Mouse (Mus musculus) common myeloid progenitor, adult 5-6 weeks (primary cell): ENCODE data around the gene Kcnk7. TPM values are rescaled to one million over a fixed set of nuclear protein-coding genes. Genes with fewer than 3 reads are reported as not detected.

Source experiments
- ATAC-seq: replicated peaks from 2 replicates; pipeline ENCODE4 v1.8.0; 2016; ENCODE audit warnings: low read depth, mild to moderate bottlenecking, moderate TSS enrichment, inconsistent platforms; ENCODE audit not compliant: poor library complexity, severe bottlenecking
- total RNA-seq: library from RNA; stranded (forward); fragments of 200-1000, 187-1606 nt; gene quantifications from 2 replicates; pipeline ENCODE4 v1.2.3, GENCODE M21; 2017

Gene Kcnk7
- total RNA-seq, 1 experiment from 2014 or later: not detected

- ATAC-seq: no peak
Measured at GRCm38 (mm10) chr19:5745756-5746710, 41.9 kb downstream of the Kcnk7 start.

GRCm38 (mm10) chr19:5746907-5747363, 42.8 kb downstream of the Kcnk7 start:
- no peak for ATAC-seq

DNA sequence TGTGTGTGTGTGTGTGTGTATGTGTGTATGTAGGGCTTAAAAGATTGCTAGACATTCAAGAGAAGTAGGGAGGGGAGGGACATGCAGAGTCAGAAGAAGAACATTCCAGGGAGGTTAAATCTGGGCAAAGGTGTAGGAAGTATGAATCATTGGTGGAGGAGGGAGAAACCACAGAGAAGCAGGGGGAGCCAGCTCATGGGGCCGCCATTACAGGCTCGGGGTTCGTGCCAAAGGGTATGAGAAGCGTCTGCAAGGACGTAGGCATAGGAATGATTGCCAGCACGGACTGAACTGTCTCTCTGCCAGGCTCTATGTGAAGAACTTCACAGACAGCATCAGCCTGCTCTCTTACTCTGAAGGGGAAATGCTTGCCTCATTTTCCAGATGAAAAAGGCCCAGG, 45.3 kb downstream of the Kcnk7 start:
- ATAC-seq: no peak

DNA sequence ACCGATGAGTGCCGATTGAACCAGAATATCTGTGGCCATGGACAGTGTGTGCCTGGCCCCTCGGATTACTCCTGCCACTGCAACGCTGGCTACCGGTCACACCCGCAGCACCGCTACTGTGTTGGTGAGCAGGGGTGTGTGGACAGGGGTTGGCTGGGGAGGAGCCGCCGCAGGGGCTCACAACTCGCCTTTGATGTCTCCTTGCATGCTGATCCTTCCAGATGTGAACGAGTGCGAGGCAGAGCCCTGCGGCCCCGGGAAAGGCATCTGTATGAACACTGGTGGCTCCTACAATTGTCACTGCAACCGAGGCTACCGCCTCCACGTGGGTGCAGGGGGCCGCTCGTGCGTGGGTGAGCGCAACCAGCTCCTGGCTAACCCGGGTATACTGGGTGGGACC, 46.8 kb downstream of the Kcnk7 start:
- ATAC-seq: no peak

DNA sequence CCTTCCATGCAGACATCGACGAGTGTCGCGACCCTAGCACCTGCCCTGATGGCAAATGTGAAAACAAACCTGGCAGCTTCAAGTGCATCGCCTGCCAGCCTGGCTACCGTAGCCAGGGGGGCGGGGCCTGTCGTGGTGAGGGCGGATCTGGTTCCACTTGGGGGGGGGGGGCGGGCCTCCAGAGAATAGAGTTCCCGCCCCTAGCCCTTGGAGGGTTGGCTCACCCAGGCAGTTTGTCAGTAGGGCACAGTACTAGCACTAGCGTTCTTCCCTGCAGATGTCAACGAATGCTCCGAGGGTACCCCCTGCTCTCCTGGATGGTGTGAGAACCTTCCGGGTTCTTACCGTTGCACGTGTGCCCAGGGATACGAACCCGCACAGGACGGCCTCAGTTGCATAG, 47.6 kb downstream of the Kcnk7 start:
- no peak for ATAC-seq

DNA sequence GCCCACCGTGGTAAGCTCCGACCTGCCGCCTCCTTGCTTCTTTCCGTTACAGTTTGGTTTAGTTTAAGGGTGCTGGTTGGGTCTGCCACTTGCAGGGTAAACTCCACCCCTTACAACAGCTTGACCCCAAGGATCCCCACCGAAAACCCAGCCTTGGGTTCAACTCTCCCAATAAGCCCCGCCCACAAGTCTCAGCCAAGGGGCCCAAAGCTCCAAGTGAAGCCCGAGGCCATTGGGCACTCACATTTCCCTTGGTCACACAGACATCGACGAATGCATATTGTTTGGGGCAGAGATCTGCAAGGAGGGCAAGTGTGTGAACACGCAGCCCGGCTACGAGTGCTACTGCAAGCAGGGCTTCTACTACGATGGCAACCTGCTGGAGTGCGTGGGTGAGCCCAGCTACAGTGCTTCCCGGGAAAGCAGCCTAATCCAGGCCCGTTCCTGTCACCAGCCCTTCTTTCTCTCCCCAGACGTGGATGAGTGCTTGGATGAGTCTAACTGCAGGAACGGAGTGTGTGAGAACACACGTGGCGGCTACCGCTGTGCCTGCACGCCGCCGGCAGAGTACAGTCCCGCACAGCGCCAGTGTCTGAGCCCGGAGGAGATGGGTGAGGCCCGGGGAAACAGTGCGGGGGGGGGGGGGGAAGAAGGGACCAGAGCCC, 52.3 kb downstream of the Kcnk7 start:
- no peak for ATAC-seq

Other genes with a start within 250 kb of the Kcnk7 start
- gene Ccdc85b, start 246.5 kb upstream of the Kcnk7 start, total RNA-seq: 3.0 and 5.4 TPM in 2 replicates
- gene Fibp, start 243.8 kb upstream of the Kcnk7 start, total RNA-seq: 55.8 and 67.4 TPM in 2 replicates
- gene Ctsw, start 235.9 kb upstream of the Kcnk7 start, total RNA-seq: 1.0 and 2.0 TPM in 2 replicates
- gene Efemp2, start 230.4 kb upstream of the Kcnk7 start, total RNA-seq: 0.09 TPM in 1 of 2 replicates, not detected in the other
- 20.7 and 26.9 TPM in 2 replicates for gene Mus81, start 216.0 kb upstream of the Kcnk7 start, total RNA-seq
- gene Cfl1, start 213.9 kb upstream of the Kcnk7 start, total RNA-seq: 940 and 946 TPM in 2 replicates
- gene 1700020D05Rik, start 200.6 kb upstream of the Kcnk7 start, total RNA-seq: not detected in 2 replicates
- 1.3 and 2.9 TPM in 2 replicates for gene Snx32, start 193.8 kb upstream of the Kcnk7 start, total RNA-seq
- not detected in 2 replicates for gene Ovol1, start 143.7 kb upstream of the Kcnk7 start, total RNA-seq
- 5.2 and 8.0 TPM in 2 replicates for gene Ap5b1, start 136.3 kb upstream of the Kcnk7 start, total RNA-seq
- gene Rnaseh2c, start 102.5 kb upstream of the Kcnk7 start, total RNA-seq: 65.1 and 78.4 TPM in 2 replicates
- 56.7 and 74.3 TPM in 2 replicates for gene Kat5, start 94.1 kb upstream of the Kcnk7 start, total RNA-seq
- gene Rela, start 66.9 kb upstream of the Kcnk7 start, total RNA-seq: 34.8 and 44.1 TPM in 2 replicates
- gene Sipa1, start 40.7 kb upstream of the Kcnk7 start, total RNA-seq: 23.0 and 113 TPM in 2 replicates
- 18.8 and 21.6 TPM in 2 replicates for gene Map3k11, start 15.6 kb upstream of the Kcnk7 start, total RNA-seq
- 18.0 and 19.8 TPM in 2 replicates for gene Pcnx3, start 15.5 kb upstream of the Kcnk7 start, total RNA-seq
- 29.8 and 31.7 TPM in 2 replicates for gene Ehbp1l1, start 21.9 kb downstream of the Kcnk7 start, total RNA-seq
- 17.8 and 35.4 TPM in 2 replicates for gene Fam89b, start 25.3 kb downstream of the Kcnk7 start, total RNA-seq
- gene Ltbp3, start 36.5 kb downstream of the Kcnk7 start, total RNA-seq: 11.9 and 18.1 TPM in 2 replicates
- gene Scyl1, start 67.1 kb downstream of the Kcnk7 start, total RNA-seq: 23.5 and 30.9 TPM in 2 replicates
- 21.1 and 26.8 TPM in 2 replicates for gene Frmd8, start 170.9 kb downstream of the Kcnk7 start, total RNA-seq
- 34.0 and 41.0 TPM in 2 replicates for gene Slc25a45, start 173.4 kb downstream of the Kcnk7 start, total RNA-seq
- gene Tigd3, start 189.8 kb downstream of the Kcnk7 start, total RNA-seq: 0.34 and 2.8 TPM in 2 replicates
- 87.4 and 131 TPM in 2 replicates for gene Dpf2, start 208.6 kb downstream of the Kcnk7 start, total RNA-seq
- not detected in 2 replicates for gene Cdc42ep2, start 220.4 kb downstream of the Kcnk7 start, total RNA-seq